Mouse (Mus musculus) spleen, embryonic (tissue): ENCODE results near the gene Fam169b.

Source experiments
- CTCF ChIA-PET: fragments of 350-600 bp; sonication (Branson Sonifier 250); formaldehyde crosslinking; loops from one replicate; lab custom pipeline; 2022; lab: Charles Lee

Gene Fam169b

DNA sequence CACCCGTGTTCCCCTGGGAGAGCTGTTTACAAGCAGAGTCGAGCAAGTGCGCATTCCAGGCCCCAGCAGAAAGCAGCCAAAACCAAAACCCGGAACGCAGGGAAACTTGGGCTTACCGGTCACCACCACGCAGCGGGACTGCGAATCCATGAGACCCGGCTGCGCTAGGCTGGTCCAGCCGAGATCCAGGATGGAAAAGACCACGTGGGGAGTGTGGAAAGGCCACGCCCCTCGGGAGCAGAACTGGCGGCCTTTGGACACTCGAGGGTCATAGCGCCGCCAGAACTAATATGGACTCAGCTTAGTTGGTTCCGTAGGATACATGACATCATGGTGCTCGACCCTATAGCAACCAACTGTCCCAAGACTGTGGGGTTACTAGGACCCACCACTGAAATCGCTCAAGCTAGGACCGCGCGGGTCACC is 9.6 kb upstream of the Fam169b start, which contains the start of gene Pgpep1l:
TSS of gene Pgpep1l (minus strand) at position 206 of the 426 bp plus-strand sequence.
- CTCF ChIA-PET, result interaction anchor here (0.5 to 0.6 kb wide), 2 partner anchors 27 to 80 kb away, joined by 3 read pairs; no protein-coding TSS in a partner anchor

DNA sequence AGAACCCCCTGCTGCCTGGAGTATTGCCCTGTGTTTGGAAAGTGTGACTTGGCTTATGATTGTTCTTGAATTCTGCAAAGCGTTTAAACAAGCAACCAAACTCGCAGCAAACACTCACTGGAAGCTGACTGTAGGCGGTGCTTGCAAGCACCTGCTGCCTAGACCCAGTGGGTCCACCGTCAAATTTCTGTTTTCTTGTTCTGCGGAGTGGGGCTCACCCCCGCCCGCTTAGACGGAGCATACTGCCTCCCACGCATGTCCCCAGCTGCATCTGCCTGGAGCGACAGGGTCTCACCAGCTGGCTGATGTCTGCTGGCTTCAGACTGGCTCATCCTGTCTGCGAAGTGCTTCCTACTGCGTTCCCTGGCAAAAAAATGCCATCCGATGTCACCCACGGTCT is 9.1 kb upstream of the Fam169b start:
- CTCF ChIA-PET, result interaction anchor here (0.5 to 0.7 kb wide), 3 partner anchors 14 to 80 kb away, joined by 3 to 6 read pairs (median 3); no protein-coding TSS in a partner anchor

DNA sequence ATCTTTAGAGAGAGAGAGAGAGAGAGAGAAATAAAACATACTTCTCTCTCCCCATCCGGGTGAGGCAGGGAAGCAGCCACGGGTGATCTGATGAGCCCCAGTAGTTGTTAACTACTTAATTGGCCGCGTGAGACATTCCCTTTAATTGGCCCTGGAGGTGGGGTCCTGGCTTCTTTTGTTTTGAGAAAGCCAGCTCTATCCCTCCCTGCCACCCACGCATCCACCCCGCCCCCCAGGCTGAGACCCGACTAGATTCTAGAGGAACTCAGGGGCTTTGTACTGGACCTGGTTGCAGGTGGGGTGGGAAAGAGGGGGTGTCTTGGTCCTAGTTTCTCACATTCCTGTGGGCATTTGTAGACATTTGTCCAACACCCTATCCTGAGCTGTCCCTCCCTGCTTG is 8.2 kb upstream of the Fam169b start:
- CTCF ChIA-PET, result no interaction called here

DNA sequence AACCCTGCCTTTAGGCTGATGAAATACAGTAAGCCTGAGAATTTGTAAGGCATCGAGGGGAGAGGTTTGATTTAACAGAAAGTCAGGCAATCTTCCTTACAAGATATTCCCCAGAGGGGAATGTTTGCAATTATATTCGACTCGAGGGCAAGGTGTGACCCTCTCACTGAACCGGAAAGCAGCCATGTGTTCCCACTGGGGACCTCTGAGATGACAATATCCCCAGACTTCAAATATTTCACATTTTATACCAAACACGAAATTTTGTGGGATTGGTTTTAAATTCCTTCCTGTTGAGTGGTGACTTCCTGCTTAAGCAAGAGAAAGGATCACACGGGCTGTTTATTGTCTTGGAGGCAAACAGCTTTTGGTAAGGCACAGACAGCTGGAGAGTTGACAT is 6.9 kb upstream of the Fam169b start:
- CTCF ChIA-PET, result no interaction called here

DNA sequence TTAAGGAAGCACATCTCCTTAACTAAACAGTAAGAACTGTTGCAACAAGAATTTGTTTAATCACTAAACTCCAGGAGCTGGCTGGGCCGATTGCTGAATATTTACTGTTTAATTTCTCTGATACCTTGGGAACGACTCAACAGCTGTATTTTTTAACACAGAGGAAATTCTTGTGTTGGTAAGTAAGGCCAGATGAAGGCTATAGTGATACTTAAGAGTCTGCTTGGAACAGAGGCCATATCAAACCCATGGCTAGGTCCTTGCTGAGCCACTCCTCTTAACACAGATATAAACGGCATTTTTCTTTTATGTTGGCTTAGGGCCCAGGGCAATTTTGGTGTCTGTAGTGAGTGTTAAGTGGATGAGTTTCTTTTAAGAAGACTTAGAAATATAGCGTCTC is 3.1 kb upstream of the Fam169b start:
- CTCF ChIA-PET, result interaction anchor here (1.0 to 1.2 kb wide), 2 partner anchors 11 to 19 kb away, joined by 4 read pairs; no protein-coding TSS in a partner anchor

DNA sequence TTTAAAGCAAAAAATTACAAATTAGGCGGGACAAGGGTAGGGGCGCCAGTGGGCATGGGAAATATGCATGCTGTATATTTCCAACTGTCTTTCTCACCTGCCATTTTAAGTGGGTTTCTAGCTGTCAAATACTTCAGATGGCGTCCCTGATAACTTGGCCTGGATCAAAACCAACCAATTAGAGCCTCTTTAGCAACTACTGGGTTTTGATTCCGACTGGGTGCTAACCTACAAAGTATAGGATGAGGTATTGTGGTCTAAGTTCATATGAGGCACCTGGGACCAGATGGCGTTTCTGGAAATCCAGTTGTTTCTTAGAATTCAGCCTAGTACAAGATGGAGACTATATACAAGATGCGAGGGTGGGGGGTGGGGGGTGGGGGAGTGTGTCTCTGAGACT is 1.8 kb upstream of the Fam169b start:
- CTCF ChIA-PET, result no interaction called here

DNA sequence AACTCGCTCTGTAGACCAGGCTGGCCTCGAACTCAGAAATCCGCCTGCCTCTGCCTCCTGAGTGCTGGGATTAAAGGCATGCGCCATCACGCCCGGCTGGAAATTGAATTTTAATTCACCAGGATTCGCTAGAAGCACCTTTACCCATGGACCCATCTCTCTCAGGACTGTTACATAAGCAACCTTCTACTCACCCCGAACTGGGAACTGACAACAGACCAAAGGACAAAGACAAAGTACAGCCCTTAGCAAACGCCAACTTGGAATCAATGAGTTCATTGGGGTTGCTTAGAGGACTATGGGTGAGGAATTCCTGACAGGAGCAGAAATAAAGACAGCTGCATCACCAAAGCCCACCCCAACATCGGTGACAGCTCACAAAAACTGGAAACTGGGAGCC is 1.0 kb upstream of the Fam169b start:
- CTCF ChIA-PET, result no interaction called here

DNA sequence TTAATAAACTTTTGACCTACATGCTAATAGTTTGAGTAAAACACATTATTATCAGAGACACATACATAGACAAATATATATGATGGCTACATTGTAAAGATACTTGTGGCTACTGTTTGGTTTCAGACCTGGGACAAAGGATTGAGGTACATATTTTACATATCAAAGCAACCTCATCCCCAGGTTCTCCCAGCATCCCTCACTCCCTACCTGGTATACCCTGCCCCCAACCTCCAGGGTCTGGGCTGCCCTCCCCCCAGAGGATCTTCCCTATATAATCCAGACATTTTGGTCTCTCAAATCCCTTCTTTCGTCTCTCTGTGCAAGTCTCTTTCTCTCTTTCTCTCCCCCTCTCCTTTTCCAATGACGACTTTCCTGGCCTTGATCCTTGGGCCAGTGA is 579 bp downstream of the Fam169b start:
- CTCF ChIA-PET, result interaction anchor here (0.9 kb wide), 1 partner anchor 29 kb away, joined by 4 read pairs; no protein-coding TSS in a partner anchor

DNA sequence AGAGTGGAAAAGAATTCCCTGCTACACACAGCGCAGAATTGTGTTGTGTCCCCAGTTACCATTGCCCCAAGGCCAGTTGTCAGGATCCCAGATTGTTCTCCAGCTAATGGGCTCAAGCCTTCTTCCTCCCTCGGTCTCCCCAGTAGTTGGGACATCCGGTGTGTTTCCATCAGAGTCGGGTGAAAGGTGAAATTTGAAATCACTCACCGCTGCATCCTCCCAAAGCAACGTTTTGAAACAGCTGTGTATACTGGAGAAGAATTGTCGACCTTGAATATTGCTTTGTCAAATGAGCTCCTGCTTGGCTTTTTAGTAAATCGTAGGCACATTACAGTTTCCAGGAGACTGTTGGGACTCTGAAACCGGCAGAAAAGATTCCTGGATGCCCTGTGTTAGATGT is 1.3 kb downstream of the Fam169b start:
- CTCF ChIA-PET, result interaction anchor here (0.9 kb wide), 1 partner anchor 28 kb away, joined by 4 read pairs; no protein-coding TSS in a partner anchor

DNA sequence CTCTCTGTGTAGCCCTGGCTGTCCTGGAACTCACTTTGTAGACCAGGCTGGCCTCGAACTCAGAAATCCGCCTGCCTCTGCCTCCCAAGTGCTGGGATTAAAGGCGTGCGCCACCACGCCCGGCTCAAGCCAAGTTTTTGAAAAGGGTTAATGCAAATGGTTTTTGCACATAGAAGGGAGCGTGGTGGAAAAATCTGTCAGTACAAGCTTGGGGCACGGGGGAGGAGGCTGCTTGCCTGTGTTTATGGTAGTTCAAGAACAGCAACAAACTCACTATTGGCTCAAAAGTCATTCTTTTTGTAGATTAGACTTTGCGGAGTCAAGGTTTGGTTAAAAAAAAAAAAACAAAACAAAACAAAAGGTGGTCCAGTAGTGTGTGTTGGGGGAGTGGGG is 1.8 kb downstream of the Fam169b start:
- CTCF ChIA-PET, result interaction anchor here (0.9 kb wide), 1 partner anchor 27 kb away, joined by 4 read pairs; no protein-coding TSS in a partner anchor

DNA sequence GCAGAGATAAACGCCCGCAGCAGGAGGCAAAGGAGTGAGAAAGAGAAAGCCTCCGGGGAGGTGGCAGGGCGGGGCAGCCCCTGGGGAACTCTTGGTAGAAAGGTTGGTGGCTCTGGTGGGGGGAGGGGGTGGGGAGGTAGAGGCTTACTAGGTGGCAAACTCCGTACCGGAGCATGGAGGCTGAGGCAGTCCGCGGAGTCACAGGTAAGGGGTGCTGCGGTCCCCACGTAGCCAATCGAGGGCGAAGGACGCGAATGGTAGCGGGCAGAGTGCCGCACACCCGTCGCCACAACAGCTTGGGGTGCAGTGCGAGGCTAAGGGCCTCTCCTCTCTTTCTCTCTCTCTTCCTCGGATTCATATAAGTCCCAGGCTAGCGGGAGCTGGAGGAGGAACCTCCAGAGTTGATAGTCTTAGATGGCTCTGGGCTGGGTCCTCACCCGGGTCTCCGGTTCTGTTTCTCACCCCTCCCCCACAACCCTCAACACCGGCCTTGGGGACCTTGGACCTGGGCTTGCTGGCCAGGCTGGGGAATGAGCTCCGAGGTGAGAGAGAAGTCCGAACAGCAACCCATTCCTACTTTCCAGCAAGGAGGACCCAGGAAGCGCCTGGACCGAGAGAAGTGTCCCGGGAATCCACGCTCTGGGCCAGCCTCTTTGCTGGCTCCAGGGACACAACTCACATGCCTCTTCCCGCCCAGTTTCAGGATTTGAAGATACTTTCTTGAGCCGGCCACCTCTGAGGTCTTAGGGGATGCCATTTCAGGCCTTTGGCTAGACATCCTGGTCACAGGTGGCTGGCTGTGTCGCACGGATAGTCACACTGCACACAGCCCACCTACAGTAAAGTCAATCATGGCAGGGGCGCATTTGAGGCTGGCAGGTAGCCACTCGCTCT is 2.4 kb downstream of the Fam169b start:
- CTCF ChIA-PET, result no interaction called here

DNA sequence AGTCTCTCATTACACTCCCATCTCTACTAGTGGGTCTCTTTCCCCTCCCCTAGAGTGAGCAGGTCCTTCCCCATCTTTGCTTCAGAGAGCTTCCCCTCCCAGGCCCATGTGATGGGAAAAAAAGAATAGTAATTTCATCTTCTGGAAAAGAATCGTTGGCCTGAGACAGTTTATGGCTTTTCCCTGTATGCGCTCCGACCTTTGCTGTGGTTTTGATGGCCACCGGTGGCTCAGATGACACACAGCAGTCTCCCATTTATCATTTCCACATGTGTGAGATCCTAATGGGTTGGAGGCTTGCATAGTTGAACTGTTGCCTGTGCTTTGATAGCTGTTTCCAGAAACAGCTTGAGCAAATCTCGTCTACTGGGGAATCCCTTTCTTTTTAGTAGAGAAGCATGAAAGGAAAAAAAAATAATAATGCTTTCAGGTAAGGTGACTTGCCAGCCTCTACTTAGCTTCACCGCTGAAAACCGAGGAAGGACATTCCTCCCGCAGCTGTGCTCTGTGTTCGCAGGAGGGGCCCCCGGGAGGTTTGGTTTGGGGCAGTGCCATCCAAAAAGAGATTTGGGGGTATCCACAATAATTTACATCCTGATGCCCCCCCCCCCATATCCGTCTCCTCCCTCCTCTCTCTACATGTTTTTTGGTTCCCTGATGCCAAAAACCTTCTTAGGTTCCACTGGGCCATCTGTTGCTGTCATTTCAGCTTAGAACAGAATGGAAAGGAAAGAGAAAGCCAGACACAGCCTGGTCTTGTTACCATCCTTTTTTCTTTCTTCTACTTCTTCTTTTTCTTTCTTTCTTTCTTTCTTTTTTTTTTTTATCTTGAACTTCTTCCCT is 3.6 kb downstream of the Fam169b start:
- CTCF ChIA-PET, result interaction anchor here (0.7 kb wide), 1 partner anchor 228 kb away, joined by 4 read pairs; no protein-coding TSS in a partner anchor

DNA sequence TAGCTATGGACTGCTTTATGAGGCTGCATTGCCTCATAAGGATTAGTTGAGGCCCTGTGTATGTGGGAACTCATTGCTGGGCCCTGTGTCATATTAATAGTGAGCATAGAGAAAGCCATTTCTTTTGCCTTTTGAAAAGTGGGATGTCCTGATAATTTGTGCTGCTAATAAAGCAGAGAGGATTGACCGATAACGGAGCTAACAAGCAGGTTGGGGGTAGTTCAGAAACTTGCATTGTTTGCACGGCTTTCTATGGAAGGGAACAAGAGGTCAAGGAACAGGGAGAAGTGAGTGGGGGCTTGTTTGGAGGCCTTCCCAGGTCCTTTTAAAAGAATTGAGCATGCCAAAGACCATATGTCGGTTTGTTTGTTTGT is 4.2 kb downstream of the Fam169b start:
- CTCF ChIA-PET, result interaction anchor here (0.7 kb wide), 1 partner anchor 229 kb away, joined by 4 read pairs; no protein-coding TSS in a partner anchor

DNA sequence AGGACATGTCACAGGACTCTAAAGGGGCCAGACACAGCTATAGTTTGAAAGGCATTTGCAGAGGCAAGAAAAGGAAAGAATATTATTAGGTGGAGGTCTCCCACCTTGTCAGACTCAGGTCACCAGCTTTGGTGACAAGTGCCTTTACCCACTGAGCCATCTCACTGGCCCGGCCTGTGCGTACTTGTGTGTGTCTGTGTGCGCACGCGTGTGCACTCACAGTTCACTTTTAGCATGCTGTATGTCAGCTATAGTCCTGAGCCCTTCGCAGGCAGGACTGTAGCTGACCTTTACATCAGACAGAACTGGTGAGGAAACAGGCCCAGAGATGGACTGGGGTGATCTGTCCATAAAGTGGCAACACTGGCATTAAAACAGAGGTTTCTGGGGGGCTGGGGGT is 4.7 kb downstream of the Fam169b start:
- CTCF ChIA-PET, result interaction anchor here (0.7 kb wide), 1 partner anchor 230 kb away, joined by 4 read pairs; no protein-coding TSS in a partner anchor

DNA sequence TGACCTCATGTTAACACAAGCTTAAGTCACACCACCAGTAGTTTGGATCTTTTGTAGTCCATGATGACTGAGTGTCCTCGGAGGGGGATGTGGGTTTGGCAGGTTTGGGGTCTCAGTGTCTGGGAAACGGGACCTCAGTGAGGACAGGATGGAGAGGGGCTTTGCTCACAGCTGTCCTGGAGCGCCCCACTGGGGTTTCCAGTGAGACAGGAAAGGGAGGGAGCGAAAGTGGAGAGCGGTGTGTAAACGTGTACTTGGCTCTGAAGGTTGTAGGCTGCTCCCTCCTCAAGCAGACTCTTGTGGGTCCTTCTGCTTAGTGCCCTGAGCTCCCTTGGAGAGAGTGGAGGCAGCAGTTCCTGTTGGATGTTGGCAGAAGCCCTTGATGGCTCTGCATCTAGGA is 5.3 kb downstream of the Fam169b start:
- CTCF ChIA-PET, result interaction anchor here (0.6 kb wide), 1 partner anchor 14 kb away, joined by 6 read pairs; no protein-coding TSS in a partner anchor

DNA sequence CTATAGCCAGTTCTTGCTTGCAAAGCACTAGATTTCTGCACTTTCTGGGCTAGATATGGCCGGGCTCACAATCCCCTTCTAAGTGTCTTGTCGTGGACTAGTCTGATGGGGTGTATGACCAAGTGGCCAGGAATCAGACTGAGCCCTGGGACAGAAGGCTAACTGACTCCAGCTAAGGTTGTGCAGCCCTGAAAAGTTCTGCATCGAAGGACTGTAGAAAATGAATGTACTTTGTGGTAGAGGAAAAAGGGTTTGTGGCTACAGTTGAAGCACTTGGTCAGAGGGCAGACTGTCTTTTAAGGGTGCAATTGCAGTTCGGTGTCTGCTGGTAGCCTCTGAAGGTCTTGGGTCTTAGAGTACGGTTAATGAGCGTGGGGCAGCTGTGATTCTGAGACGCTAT is 5.8 kb downstream of the Fam169b start:
- CTCF ChIA-PET, result no interaction called here

DNA sequence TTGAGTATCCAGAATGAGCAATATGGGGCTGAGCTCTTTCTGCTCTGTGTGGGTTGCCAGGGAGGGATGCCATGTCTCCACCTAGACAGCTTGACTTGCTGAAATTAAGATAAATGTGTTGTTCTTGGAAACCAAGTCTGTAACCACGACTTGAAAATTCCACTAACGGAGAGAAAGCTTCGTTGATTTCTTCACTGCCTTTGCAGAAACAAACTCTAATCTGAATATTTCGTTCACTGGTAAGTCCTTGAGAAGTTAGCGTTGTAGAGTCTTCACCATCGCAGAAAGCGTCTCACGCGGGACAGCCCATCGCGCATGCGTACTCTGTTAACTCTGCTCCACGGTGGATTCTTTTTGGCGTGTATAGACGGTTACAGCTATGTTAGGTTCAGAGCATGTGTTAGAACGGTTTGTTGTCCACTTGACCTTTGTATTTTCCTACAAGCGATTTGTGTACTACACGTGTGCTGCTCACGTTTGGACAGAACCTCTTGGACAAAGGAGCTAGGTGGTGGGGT is 6.8 kb downstream of the Fam169b start:
- CTCF ChIA-PET, result interaction anchor here (0.6 to 1.4 kb wide), 2 partner anchors 10 to 40 kb away, joined by 4 read pairs; no protein-coding TSS in a partner anchor

DNA sequence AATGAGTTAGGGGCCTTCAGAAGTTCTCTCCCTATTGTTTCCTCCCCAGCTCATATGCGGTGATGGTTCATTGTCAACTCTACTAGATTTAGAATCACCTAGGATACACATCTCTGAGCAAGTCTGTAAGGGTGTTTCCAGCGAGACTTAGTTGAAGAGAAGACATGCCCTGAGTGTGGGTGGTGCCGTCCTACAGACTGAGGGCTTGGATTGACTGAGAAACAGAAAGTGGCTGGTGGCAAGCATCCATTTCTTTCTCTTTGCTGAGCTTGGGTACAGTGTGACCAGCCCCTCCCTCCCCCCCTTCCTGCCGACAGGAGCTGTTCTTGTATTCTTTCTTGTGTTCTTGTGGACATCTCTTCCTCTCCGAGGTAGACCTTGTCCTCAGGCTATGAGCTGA is 7.7 kb downstream of the Fam169b start:
- CTCF ChIA-PET, result interaction anchor here (1.4 kb wide), 1 partner anchor 11 kb away, joined by 4 read pairs; no protein-coding TSS in a partner anchor

DNA sequence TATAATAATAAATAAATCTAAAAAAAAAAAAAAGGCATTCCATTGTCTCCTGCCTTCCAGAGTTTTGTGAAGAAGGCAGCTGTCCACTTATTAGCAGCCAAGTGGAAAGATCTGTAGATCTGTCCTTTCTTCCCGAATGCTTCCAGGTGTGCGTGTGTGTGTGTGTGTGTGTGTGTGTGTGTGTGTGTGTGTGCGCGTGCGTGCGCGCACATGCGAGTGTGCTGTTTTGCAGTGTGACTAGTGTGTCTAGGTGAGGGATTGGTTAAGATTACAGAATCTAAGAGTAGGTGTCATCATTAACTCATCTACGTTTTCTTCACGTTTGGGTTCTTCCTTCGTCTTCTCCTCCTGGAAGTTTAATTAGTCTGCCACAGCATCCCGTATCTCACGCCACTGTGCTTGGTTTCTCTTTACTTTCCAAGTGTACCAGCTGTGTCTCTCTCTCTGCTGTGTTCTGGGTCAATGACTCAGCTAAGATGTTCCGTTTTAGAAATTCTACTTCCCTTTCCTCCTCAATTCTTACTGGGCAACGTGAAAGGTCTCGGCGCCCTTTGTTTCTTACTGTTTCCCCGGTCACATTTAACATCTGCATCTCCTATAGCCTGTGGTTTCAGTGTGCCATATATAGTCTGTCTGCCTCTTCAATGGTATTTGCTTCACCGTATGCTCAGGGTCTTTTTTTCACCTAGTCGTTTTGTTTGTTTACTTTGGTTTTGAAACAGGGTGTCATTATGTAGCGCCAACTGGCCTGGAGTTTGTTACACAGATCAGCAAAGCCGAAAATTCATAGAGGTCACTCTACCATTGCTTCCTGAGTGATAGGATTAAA is 8.9 kb downstream of the Fam169b start:
- CTCF ChIA-PET, result interaction anchor here (0.6 to 0.7 kb wide), 3 partner anchors 14 to 55 kb away, joined by 4 to 7 read pairs (median 6); no protein-coding TSS in a partner anchor

DNA sequence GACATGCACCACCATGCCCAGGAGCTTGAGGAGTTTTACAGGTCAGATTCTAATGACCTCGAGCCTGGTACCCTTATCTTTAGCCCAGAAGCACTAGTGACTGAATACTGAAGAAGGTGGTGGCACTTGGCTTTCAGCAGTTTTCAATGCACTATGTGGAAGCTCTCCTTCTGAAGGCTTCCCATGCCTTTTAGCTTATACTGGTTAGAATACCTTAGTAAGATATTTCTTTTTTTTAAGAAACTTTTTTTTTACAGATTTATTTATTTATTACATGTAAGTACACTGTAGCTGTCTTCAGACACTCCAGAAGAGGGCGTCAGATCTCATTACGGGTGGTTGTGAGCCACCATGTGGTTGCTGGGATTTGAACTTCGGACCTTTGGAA is 9.5 kb downstream of the Fam169b start:
- CTCF ChIA-PET, result interaction anchor here (0.7 kb wide), 1 partner anchor 14 kb away, joined by 6 read pairs; no protein-coding TSS in a partner anchor
